Mouse (Mus musculus) frontal cortex, postnatal 25 days (tissue): Measurements from ENCODE around the gene Slc6a20a.
"Not testable (repeated sequence)": the region's sequence is repeated elsewhere in the genome, so short reads cannot be mapped to it uniquely, and the experiment has no call there.

ENCODE experiments used
- DNase-seq, 2 experiments: peaks; one replicate each; pipeline ENCODE4 v3.0.0; 2022; ENCODE audit warnings: low spot score in 2 of 2

Slc6a20a gene

DNA sequence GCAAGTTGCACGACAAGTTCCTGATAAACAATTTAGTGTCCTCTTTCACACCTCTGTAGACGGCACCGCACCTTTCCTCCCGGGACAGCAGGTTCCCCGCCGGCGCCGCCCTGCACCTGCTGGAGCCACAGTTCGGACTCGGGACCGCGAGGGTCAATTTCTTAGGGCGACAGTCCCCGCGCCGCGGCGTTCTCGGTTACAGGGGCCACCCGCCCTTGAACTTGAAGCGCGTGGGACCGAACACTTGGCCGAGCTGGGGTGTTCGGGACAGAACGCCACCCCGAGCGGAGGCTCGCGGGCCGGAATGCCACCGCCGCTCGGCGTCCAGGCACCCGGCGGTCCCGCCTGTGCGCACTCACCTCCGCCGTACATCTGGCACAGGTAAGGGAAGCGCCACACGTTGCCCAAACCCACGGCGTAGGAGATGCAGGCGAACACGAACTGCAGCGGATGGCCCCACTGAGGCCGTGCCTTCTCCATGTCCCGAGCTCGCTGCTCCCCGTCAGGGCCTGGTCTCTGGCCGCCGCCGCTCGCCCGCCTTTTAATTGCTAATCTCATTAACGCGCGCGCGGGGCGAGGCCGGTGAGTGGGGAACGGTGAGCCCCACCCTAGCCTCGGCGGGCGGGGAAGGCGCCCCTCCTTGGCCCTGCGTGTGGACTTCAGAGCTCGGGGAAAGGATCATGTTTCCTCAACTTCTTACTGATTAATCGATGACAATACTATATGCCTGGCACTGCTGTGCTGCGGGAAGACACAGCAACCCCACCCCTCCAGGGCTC is at the start of gene Slc6a20a, which contains the start of gene Ccr9:
Gene Slc6a20a (minus strand): TSS at position 559 of the 779 bp plus-strand sequence.
Gene Ccr9 (plus strand): TSS at position 113 of the 779 bp plus-strand sequence.
- DNase-seq: no peak

DNA sequence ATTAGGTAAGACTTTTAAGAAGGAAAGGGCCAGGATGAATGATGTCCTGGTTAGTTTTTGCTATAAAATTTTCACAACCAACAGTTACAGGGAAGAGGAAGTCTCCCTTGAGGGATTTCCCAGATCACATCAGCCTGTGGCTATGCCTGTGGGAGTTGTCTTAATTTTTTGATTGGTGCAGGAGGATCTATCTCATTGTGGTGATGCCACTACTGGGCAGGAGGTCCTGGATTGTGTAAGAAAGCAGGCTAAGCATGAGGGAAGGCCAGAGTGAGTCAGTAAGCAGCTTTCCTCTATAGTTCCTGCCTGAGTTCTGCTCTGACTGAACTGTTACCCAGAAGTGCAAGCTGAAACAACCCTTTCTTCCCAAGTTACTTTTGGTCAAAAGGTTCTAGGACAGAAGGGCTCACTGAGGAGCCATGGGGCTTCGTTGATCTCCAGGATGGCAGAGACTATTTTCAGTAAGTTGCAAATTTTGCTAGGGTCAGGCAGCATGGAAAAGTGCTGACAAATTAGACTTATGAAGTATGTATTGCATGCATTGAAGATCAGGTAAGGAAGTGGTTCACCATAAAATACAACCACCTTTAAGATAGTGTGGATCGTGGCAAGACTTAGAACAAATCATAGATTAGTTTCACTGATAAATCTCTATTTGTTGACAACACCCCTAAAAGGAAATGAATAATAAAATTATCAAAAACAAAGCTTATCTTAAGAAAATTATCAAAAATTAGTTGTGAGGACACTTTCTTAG is 44.2 kb upstream of the Slc6a20a start:
- no peak for DNase-seq

DNA sequence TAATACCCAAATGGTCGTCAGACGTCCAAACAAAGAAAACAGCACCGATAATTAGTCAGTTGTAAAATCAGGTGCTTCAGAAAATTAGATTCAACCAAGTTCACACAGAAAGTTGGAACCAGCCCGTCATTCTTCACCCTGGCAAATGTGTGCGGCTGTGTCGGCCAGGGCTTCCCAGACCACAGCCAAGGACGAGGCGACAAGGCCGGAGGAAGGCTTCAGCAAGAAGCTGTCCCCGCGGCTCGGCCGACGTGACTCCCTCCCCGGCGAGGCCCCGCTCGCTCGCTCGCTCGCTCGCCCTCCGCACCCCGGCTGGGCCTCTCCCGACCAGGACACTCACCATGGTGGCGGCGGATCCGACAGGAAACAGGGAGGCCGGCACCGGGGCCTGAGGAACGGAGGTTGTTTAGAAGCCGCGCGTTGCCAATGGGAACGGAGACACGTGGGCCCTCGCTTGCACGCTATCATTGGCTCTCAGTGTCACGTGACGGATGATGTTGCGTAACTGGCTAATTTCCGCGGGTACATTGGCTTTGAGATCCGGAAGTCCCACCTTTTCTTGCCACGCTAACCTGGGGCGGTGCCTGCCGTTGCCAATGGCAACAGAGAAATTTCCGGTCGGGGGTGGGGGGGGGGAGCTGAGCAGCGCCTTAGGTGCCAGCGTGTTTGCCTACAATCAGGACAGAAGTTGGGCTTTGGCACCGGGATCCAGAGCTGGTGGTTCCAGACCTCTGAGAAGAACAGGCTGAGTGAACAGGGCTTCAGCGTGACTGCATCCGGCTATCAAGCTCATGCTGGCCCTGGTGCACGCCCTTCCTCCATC is 38.7 kb upstream of the Slc6a20a start, which contains the start of gene Lztfl1:
Gene Lztfl1 (minus strand): TSS at position 512 of the 823 bp plus-strand sequence.
- peak; percentile 85 to 93 for DNase-seq

DNA sequence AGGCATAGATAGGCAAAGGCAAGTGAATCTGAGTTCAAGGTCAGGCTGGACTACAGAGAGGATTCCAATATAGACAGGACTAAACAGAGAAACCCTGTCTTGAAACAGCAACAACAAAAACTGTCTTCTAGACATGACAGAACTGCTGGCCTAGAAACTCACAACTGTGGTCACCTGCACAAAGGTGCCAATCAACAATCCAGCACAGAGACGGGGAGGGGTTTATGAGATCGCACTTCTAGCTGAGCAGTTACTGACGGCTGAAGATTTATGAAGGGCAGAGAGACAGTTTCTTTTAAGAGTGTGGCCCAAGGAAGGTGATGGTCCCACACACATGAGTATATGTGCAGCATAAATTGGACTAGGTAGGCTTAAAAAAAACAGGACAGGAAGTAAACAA is 37.6 kb upstream of the Slc6a20a start:
- no peak for DNase-seq

DNA sequence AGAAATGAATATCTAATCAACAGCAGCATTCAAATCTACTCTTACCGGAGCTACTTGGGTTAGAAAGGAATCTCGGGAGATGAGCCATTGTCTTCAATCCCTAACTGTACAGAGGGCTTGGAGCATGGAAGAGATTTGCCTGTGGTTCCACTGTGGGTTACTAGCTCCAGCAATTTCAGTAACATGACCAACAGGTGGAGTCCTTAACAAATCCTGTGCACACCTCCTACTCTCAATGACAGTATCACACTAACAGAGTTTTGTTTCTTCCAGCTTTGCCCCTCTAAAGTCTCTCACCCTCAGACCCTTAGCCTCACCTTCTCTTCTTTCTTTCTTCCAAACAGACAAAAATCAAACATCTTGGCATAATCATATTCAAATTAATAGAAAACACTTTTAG is 34.4 kb upstream of the Slc6a20a start:
- no peak for DNase-seq

DNA sequence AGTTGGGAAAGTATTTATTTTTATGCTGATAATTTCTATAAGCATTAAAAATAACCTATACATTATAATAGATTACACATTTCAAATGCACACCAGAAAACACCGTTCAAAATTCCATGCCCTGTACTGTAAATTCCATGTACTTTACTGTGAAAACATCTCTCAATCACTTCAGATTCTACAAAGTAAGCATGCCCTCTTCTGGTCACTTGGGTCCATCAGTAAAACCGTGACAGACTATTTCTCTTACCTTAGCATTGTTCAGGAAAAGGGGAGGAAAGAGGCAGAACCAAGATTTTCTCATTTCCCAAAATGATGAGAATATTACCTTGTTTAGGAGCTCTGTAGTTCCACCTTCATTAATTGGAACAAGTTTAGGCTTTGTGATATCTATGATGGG is 30.5 kb upstream of the Slc6a20a start:
- no peak for DNase-seq

DNA sequence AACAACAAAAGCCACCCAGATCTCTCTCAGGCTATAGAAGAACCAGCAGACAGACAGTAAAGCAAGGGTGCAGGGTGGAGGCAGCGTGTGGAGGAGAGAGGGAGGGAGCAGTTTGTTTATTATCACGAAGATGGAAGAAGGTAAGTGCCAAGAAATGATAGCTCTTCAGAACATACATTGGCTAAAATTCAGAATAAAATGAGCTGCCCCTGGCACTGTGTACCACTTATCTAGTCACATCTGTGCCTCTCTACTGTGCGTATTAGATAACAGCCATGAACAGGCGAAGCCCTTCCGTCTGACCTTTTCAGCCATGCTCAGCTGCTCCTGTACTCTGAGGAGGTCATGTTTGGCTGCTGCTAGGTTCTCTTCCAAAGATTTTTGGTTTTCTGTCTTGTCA is 23.1 kb upstream of the Slc6a20a start:
- DNase-seq: no peak

DNA sequence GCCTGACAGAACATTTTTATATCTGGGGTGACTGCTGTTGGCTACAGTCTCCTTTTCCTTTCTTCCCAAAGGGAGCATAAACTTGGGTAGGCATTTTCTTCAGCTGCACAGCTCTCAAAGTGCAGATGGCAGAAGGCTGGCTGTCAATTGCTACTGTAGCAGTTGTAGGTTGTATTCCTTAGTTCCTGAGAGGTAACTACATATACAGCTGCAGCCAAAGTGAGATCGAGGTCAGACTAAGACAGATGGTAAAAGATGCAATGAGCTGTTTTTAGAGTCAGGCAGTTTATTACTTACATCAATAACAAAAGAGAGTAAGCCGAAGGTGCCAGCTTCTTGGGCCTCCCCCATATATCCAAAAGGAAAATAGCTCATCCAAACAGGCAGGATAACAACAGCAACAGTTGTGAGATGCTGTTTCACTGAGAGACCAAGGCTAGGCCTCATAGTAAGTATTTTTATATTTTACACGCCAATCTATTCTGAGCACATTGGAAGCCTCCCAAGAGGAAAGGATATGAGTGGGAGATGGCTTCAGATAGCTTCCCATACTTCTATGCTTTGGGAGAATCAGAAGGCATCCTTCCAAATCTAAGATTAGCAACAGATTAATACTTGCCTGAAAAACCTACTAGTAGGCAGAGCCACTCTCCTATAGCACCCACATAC is 17.1 kb upstream of the Slc6a20a start:
- DNase-seq: no peak

DNA sequence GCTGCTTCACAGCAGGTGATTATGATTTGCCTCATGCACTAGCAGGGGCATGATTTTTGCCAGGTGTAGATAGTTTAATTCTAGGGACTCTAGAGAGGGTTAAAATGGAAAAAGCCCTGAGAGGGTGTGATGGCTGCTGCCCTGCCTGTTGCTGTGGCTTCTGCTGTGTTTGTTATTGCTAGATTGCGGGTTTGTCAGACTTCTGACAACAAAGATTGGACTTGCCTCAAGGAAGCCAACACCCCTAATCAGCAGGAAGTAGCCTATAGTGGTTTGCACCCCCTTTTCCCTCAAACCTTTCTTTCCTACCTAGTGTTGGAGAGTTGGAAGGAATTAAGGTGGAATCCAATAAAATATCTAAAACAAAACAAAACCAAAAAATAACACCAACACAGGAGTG is 9.5 kb upstream of the Slc6a20a start:
- DNase-seq: no peak

DNA sequence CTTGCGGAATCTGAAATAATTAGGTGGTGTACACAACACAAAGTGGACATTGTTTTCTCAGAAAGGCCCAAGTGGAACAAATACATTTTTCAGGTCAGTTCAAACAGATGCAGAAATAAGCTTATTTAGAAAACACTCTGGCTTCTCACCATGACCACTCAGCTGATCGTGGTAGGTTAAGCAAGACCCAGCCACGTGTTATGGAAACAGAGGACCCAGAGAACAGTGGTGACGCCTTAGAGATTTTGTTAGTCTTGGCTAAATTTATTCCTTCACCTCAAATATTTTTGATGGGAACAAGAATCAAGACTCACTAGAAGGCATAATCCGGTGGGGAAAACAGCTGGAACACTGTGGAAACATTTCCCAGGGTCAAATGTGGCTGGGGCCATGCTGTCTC is 7.5 kb upstream of the Slc6a20a start:
- no peak for DNase-seq

DNA sequence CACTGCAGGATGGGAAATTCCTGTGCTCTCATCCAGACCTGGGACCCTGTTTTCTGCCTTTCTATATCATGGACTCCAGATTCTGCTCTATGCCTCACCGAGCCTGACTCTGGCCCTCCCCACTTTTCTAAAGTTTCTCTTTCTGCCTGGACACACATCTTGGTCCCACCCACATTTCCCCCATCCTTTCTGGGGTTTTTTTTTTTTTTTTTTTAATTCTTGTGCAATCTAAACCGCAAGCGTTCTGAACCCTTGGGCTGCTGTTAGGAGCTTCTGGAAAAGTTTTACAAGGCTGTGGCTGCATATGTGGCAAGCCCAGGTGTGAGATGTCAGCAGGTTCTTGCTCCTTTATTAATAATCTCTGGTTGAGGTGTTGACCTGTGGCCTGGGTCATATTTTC is 5.0 kb upstream of the Slc6a20a start:
- DNase-seq: no peak

DNA sequence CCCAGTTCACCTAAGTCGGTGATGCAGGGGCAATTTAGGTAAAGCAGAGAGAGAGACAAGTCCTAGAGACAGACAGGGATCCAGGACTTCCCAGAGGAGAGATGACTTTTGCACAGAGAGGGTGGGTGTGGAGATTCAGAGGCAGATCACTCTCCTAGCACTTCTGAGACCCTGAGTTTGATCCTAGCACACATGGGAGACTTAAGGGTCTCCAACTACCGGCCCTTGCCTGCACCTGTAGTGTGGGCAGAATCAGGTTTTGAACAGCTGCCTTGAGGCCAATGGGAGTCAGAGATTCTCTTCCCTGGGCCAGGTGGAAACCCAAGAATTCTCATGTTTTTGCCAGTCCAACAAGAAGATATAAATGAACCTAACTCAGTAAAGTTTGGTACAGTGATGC is 513 bp upstream of the Slc6a20a start:
- no peak for DNase-seq

DNA sequence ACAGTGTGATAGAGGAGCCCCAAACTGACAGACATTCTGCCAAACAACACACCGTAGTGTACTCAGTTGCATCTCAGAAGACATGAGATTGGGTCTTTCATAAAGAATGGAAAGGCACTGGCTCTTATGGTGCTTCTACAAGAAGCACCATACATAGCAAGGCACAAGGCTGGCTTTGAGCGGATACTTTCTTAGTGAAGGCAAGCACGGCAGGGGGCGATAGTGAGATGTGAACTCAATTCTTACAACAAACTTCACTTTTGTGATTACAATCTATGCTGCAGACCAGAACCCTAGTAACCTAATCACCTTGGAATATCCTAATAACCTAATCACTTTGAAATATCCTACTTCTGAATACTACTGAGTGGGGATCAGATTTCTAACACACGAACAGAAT is 13.0 kb downstream of the Slc6a20a start:
- peak in 1 of 2 experiments; percentile 22 for DNase-seq

DNA sequence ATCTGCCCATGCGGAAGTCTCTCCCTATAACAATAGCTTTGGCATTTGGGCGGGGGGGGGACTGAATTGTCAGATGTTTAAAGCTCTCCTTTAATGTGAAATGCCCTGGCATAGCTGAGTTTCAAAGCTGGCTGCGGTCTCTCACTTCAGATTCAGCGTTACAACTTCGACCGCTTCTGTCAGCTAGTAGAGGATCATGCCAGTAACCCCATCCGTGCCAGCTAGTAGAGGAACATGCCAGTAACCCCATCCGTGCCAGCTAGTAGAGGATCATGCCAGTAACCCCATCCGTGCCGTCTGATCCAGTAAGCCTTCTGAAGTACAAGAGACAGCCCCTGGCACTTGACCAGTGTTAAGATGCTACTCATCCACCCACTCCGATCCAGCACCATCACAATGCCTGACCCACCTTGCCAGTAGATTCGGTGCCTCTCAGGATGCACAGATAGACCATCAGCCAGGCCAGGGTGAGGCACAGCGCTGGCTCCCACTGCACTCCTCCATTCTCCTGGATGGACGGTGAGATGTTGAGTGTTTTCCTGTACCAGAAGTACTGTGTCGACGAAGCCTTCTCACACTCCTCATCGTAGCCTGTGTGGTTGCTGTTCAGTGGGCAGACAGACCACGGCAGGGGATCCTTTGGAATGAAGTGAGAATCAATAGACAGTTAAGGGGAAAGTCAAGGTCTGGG is 18.6 kb downstream of the Slc6a20a start:
- DNase-seq: not testable (repeated sequence)

DNA sequence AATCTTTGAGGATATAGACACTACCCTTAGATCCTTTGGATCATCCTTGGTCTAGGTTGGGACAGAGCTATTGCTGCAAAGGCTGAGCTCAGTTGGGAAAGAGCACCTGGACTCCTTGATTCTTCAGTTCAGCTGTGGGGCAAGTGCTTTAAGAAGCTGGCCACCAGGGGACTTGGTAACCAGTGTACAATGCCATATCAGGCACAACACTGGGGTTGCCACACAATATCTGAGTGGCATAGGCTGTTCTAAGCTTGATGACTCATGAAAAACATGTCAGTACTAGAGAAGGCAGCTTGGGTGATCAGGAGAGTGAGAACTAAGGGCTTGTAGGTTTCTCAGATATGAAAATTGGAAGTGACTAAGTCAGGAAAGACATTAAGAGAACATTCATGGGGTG is 19.7 kb downstream of the Slc6a20a start:
- no peak for DNase-seq

DNA sequence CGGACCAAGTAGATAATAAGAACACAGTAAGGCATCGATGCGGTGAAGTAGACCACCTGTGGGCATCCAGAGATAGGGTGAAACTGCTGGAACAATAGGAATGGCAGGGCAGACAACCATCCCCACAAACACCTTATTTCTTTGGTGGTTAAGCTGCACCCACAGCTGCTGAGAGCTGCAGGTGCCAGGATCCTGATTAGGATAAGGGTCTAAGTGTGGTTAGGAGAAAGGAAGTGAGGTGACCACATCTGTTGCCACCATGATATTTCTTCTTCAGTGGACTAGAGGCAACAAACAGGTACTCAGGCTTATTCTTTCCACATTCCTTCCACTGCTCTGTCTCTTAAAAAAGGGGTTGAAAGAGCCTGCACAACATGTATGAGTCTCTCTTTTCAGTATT is 21.2 kb downstream of the Slc6a20a start:
- no peak for DNase-seq

DNA sequence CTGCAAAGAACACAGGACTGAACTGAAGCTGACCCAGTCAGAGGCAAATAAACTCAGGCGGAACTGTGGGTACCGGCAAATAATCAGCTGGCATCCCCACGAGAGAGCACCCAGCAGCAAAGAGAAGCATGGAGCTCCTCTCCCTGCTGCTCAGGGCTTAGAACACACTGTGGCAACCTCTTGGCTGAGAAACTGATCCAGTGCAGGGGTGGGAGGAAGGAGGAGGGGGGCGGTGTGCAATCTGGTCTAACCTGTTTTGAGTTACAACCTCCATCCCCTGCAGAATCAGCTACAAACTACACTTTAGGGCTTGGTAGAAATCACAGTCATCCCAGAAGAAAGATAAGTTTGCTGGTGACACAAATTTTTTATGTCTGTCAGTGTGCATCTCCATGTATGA is 27.3 kb downstream of the Slc6a20a start:
- DNase-seq: no peak

DNA sequence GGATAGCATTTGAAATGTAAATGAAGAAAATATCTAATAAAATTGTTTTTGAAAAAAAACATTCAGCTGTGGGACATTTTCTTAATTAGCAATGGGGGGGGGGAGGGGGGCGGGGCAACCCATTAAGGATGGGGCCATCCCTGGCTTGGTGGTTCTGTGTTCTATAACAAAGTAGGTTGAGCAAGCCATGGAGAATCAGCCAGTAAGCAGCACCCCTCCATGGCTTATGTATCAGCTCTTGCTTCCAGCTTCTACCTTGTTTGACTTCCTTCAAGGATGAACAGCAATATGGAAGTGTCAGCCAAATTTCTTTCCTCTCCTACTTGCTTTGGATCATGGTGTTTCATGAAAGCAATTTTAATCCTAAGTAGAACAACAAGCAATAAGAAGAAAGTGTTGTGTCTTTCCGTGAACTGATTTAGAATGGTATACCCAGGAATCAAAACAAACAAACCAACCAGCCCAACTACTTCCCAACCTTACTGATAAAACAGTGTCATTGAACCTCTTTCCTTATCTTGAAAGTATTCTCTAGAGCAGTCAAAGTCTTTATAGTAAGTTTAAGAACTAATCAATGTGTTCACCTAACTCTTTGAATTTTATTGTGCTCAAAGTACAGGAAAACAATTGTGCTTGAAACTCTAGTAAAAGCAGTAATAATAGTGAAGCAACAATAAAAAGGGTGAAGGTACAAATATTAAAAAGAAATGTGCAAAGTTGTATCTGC is 28.7 kb downstream of the Slc6a20a start:
- no peak for DNase-seq

DNA sequence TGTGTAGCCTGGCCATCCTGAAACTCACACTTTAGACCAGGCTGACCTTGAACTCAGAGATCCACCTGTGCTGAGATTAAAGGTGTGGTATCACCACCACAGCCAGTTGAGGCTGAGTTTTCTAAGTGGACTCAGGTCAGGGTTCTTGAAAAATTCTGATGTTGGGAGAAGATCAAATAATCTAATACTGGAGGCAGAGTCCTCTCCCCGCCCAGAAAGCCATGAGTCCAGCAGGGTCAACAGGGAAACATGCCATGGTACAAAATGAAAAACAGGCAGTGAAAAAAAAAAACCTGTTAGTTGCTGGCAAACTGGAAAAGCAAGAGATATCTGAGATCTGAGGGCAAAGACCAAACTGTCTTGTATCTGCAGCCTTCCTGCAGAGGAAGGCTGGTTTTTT is 38.6 kb downstream of the Slc6a20a start:
- DNase-seq: no peak

DNA sequence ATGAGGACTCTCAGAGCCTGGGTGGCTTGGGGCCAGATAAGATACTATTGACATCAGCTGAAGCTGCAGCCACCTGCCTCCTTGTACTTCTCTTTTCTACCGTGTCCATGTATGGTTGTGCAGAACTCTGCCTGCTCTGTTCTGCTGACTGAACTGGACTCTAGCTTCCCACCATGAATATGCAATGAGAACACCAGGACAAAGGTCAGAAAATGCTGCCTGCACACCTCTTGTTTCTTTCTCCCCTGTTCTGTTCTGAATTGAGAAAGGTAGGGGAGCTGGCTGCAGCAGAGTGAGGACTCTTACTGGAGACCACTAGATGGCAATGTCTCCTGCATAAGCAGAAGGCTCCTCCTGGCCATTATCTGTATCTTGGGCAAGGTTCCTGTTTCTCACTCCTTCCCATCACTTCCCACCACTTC is 40.0 kb downstream of the Slc6a20a start:
- DNase-seq: peak in 1 of 2 experiments; percentile 8
